Mouse (Mus musculus): ENCODE results near the gene Taf12. TPM values are rescaled to one million over a fixed set of nuclear protein-coding genes. Genes with fewer than 3 reads are reported as not detected.

The Taf12 gene
- total RNA-seq (2023) = 10 to 100 TPM; 35.1 to 46.8 TPM

DNA sequence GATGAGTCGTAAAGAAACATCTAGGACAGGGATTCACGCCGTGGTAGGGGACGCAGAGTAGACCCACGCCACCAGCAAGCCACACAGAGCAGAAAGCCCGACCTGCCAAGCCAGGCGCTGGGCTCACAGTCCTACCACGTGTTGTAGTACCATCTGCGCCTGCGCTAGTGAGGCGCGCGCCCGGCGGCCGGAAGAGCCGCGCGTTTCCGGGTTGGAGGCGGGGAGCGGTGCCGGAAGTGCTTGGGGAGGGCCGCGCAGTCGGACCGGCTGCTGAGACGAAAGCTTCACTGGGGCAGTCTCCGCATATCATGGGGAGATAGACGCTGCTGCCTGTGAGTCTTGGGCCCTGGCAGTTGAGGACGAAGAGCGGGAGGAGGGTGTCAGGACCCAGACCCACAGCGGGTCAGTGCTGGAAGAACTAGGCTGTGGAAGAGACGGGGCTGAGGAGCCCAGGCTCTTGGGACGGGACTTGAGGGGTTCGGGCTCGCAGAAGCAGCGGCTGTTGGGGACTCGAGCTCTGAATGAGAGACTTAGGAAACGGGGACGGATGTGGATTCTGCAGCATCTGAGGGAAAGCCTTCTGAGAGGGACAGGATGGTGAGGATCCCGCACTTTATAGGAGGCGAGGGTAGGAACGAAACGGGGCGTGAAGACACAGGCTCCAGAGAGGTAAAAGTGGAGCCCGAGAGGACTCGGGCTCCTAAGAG lies at the start of gene Taf12:
Gene Taf12, plus strand, starts transcription at position 220 of the 707 bp plus-strand sequence.

DNA sequence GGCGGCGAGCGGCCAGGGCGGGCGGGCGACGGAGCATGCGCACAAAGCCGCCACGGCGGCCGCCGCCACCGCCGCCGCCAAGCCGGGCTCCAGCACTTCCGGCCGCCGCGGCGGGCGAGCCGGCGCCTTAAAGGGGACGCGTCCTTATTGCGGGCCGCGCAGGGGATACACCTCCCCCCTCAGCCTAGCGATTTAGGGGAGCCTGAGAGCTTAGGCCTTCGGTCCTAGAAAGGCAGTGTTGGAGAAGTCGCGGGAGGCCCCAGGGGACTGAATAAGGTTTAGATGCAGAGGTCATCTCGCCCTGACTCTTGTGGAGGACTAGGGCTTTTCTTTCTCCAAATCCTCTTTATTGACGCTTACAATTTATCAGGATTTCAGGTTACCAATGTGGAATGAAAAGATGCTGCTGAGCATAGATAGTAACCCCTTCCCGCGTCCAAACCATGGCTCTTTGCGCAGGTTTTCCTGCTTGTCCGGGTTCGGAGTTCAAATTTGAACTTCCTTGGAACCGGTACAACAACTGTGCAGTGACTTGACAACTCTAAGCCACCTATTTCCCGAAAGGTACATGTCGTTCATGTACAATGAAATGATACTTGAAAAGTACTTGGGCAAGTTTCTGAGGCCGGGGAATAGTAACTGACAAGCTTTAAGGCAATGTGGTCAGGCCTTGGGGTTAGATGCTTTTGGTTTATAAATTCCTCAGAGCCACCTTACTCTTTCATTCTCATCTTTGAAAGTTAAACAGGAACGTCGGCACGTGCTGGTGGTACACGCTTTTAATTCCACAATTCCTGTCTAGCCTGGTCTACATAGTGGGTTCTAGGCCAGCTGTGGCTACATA lies 12.4 kb upstream of the Taf12 start, which contains the start of gene Gmeb1:
Gene Gmeb1, minus strand, starts transcription at position 89 of the 844 bp plus-strand sequence.

DNA sequence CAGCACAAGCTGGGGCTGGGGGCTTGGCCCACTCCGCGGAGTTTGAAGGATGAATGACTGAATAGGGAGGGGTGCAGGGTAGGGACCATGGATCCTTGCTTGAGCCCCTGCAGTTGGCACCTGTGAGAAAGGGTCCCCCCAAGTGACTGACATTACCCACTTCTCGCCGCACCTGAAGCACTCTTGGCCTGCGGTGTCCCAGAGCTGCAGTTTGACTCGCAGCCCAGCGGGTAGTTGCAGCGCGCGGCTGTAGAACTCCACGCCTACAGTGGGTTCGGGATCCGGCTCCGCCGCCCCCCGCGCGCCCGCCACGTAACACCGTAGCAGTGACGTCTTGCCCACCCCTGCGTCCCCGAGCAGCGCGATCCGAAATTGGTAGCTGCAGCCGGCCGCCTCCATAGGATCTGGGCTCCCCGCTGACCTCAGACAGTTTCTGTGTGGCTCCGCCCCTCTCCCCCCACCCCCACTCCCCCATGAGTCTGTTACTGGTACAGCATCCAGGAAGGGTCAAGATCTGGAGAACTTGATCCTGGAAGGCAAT lies 28.8 kb downstream of the Taf12 start, which contains the start of gene Rab42:
Gene Rab42, minus strand, starts transcription at position 447 of the 541 bp plus-strand sequence.

GRCm38 (mm10) chr4:132329115-132329834 lies 55.1 kb downstream of the Taf12 start, which contains the start of gene Trnau1ap:
Trnau1ap (minus strand) TSS chr4:132329538.

Other genes starting within 250 kb of the Taf12 start
- not detected for gene Gm10300, start 199.7 kb upstream of the Taf12 start, total RNA-seq (2023)
- gene Epb41, start 199.1 kb upstream of the Taf12 start, total RNA-seq (2023) = 10 to 100 TPM; 72.0 to 76.9 TPM
- not detected for gene Oprd1, start 129.9 kb upstream of the Taf12 start, total RNA-seq (2023)
- 10 to 100 TPM; 87.3 to 92.0 TPM for gene Ythdf2, start 62.1 kb upstream of the Taf12 start, total RNA-seq (2023)
- gene Gmeb1, start 12.8 kb upstream of the Taf12 start, total RNA-seq (2023) = 10 to 100 TPM; 44.0 to 45.8 TPM
- not detected for gene Rab42, start 29.0 kb downstream of the Taf12 start, total RNA-seq (2023)
- gene Trnau1ap, start 55.2 kb downstream of the Taf12 start, total RNA-seq (2023) = 10 to 100 TPM; 42.1 to 56.0 TPM
- 10 to 100 TPM; 17.3 to 18.8 TPM for gene Rcc1, start 79.2 kb downstream of the Taf12 start, total RNA-seq (2023)
- gene Phactr4, start 148.1 kb downstream of the Taf12 start, total RNA-seq (2023) = 10 to 100 TPM; 30.4 TPM
- gene Med18, start 189.5 kb downstream of the Taf12 start, total RNA-seq (2023) = 10 to 100 TPM in 1 of 2 experiments, 1 to 10 TPM in 1; 9.6 to 14.7 TPM
- gene Sesn2, start 236.1 kb downstream of the Taf12 start, total RNA-seq (2023) = 10 to 100 TPM in 1 of 2 experiments, 1 to 10 TPM in 1; 7.2 to 10.5 TPM